Mouse (Mus musculus) gonadal fat pad, adult 2 months (tissue): ENCODE data around the gene Ptprk. TPM values are rescaled to one million over a fixed set of nuclear protein-coding genes. Genes with fewer than 3 reads are reported as not detected.

ENCODE experiments used
- DNase-seq: peaks from one replicate; pipeline ENCODE4 v3.0.0-alpha.2; 2012; ENCODE audit warnings: low read depth
- polyA plus RNA-seq: library from polyadenylated mRNA; depleted of rRNA; stranded (reverse); fragments of >200 nt; gene quantifications from 2 replicates; pipeline ENCODE4 v1.2.3, GENCODE M21; 2012

The Ptprk gene
- polyA plus RNA-seq, 1 experiment, result 11.4 TPM

GRCm38 (mm10) chr10:28408980-28409379 lies 334.4 kb downstream of the Ptprk start:
- DNase-seq, result no peak

GRCm38 (mm10) chr10:28414823-28415222 lies 340.2 kb downstream of the Ptprk start:
- no peak for DNase-seq

- DNase-seq, result no peak
These were observed 348.0 kb downstream of the Ptprk start for GRCm38 (mm10) chr10:28422622-28423021.

DNA sequence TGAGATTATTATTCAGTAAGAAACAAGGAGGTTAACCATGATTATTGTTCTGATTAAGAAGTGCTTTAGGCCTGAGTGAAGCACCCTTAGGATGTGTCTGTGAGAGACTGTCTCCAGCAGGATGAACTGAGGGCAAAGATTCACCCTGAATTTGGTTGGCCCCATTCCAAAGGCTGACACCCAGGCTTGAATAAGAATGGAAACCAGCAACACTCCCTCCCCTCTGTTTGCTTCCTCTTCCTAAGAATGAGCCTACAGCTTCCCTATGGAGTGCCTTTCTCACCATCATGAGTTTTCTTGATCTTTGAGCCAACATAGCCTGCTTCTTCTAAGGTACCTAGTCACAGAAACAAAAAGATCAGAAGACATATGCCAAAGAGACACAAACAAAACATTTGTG lies 350.8 kb downstream of the Ptprk start:
- DNase-seq, result no peak

DNA sequence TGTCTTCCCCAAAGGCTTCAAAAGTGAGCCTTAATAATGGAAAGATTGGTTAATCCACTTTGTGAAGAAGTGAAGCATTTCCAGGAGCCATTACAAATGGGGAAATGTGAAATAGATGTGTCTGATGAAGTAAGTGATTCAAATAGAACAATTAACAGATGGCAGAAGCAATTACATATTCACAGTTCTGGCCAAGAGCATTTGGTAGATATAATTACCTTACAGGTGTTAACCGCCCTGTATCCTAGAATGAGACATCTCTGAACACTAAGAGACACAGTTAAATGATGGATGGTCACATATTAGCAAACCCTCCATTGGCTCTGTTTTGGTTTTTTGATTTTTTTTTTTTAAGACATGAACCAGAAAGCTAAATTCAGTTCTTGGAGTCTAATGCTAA lies 361.5 kb downstream of the Ptprk start:
- DNase-seq, result no peak

DNA sequence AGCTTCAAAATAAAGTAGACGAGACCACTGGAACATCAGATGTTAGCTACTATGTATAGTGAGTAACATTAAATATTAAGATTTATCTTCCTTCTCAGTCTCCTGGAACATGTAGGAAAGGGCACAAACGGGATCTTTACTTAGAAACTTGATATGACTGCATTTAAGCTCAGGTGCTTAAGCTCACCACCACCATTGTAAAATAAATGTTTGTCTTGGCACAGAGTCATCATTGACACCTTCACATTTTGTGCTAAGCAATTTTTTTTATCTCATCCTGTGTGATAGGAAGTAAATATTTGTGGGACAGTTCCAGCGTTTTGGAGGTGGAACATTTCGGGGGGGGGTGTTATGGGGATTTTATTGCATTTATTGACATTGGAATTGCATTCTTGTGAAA lies 375.2 kb downstream of the Ptprk start:
- no peak for DNase-seq

- no peak for DNase-seq
These were observed 376.0 kb downstream of the Ptprk start for GRCm38 (mm10) chr10:28450642-28451041.

DNA sequence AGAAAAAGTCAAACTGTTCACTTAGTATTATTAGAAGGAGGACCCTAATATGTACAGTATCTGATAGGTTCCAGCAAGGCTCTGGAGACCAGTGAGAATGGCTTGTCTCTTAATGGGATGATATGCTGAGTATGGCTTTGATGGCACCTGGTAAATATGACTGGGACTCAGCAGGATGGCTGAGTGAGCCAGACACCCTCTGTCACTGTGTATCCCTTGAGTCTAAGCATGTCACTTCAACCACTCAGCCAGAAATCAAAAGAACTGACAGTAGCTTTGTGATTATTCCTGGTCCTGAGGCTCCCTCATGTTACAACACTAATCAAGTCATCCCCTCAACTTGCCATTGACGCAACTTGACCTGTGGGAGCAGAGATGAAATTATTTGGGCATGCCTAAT lies 383.4 kb downstream of the Ptprk start:
- no peak for DNase-seq

DNA sequence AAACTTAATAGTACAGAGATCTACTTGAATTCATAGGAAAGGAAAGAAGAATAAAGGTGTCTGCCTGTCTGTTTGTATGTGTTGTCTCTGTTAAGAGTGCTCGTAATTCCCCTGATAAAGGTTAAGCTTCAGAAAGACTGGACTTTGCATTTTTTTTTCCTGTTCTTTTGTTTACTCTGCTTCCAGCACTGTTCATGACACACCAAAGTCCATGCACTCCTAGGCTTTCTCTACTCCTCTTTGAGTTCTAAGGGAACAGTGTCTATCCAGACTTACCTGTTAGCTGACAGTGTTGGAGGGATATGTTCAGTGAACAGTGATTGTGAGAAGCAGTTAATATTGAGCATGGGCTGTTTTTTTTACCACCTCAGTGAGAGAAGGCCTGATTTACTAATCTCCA lies 385.3 kb downstream of the Ptprk start:
- no peak for DNase-seq

- no peak for DNase-seq
These were observed 389.1 kb downstream of the Ptprk start for GRCm38 (mm10) chr10:28463706-28464105.

GRCm38 (mm10) chr10:28464766-28465548 lies 390.3 kb downstream of the Ptprk start:
- DNase-seq, result no peak

- no peak for DNase-seq
These were observed 411.0 kb downstream of the Ptprk start for GRCm38 (mm10) chr10:28485574-28485973.

DNA sequence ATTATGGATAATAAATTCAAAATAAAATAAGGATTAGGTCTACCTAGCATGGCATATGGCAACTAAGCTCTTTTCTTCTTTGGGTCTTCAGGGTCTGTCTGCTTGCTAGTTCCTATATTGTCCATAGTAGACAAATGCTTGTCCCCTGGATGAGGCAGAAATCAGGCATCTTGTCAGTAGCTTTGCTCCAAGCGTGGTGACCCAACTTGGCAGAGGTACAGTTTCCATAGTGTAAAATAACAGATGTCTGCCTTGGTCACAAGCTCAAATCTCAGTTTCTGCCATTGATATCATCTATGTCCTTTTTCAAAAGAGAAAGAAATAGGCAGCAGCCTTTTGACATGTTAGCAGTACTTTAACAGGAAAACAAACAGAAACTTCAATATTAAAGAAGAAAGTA lies 416.4 kb downstream of the Ptprk start:
- no peak for DNase-seq

DNA sequence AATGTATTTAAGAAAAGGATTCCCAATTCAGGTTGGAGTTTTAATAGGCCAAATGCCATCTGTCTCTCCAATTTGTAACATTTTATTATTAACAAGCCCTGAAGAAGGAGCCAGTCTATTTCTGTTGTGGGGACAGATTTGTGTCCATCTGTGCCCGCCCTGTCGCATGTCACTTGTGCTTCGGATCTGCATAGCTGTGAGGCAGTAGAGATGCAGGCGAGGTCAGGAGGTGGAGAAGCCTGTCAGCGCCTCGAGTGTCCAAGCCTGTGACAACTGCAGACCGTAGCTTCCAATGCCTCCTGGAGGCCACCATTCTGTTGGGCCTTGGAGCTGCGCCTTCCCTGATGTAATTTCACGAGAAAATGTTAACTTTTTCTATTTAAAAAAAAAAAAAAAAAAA lies 417.6 kb downstream of the Ptprk start:
- DNase-seq, result no peak

- no peak for DNase-seq
These were observed 418.2 kb downstream of the Ptprk start for GRCm38 (mm10) chr10:28492870-28493269.

DNA sequence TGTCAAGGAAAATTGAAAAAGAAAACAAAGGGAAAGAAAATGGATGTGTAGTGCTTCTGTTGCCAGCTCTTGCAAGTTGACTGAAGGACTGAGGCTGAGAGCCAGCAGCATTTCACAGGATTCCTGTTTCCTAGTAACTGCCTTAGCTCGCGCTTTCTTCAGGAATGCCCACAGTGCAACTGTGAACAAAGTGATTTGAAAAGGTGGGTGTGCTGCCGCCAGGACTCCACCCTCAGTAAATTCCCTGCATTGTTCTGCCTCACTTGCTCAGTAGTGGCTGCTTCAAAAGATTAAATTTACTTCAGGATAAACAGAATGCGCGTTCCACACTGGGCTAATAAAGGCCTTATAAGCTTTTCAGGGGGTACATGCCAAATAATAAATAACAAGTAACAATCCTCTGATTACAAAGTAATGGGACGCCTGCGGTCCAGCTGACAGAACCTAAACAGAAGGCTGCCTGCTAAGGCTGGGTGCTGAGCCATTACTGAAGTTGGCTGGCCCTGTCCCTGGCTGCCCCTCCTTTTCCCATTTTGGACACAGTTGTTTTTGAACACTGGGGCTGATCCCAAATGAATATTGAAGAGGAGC lies 418.7 kb downstream of the Ptprk start:
- no peak for DNase-seq

GRCm38 (mm10) chr10:28497791-28498190 lies 423.2 kb downstream of the Ptprk start:
- DNase-seq, result no peak

GRCm38 (mm10) chr10:28498504-28498903 lies 423.9 kb downstream of the Ptprk start:
- DNase-seq, result no peak

DNA sequence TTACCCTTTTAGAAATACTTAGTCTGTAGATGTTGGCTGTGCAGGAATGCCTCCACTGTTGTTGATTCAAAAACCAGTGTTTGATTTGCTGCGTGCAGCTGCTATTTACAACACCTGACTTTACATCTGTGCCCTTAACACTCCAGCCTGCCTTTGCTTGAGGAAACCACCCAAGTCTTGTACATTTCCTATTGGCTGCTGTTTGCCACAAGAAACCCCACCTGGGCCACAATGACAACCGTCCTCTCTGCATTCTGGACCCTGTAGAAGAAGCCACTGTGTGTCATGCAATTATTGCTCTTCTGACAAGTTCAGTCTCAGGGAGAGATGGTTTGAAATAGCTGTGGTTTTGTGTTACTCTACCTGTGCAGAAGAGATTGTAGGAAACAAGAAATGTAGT lies 439.0 kb downstream of the Ptprk start:
- no peak for DNase-seq

- DNase-seq, result no peak
These were observed 441.5 kb downstream of the Ptprk start for GRCm38 (mm10) chr10:28516147-28516546.

GRCm38 (mm10) chr10:28518297-28518696 lies 443.7 kb downstream of the Ptprk start:
- no peak for DNase-seq

DNA sequence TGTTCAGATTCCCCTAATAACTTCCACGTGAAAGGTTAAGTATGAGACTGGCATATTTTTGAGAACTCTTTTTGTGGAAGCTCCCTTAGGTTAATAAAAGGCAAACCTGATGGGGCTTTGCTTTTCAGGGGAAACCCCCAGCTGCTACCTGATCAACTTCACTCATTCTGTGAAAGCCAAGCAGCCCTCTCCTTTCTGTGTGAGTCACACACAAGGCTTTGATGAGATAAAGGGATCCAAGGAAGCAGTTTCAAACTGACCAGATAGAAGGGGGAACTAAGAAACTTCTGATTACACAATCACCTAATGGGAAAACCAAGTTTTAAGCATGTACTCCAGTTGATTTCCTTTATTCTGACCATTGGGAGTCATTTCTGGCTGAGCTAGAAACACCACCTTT lies 445.2 kb downstream of the Ptprk start:
- no peak for DNase-seq

DNA sequence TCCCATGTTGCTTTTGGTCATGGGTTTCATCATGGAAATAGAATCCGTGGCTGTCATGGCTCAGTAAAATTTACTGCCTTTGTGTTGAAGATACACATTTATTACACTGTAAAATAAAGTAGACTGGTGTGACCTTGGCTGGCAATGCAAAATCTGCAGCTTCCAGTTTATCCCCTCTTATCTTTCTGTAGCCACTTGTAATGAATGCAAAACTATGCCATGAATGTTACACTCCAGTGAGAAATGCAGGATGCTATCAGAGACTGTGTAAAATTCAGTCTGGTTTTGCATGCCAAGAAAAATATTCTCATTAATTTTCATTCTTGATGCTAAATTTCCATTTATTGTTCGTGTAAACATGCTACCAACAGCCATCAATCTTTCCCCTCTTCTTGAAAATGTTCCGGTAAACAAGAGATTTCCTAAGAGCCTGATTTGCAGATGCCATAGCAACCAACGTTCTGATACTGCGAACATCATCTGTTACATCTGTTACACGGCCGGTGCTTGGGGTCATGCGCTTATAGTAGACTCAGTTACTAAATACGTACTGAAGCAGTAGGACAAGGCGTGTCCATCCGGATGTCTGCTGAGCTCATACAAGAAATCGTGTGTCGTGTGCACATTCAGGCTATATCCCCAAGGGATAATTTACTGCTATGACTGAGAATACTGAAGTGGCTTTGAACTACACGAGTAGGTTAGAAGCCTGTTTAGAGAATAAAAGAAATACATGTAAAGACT lies 449.5 kb downstream of the Ptprk start:
- no peak for DNase-seq
